Mouse (Mus musculus) heart, embryonic 14.5 days (tissue): ENCODE data around the gene Glipr1. TPM values are rescaled to one million over a fixed set of nuclear protein-coding genes. Genes with fewer than 3 reads are reported as not detected.

Experiments
- ATAC-seq: fragments of 200-750 bp; cut with Nextera tagmentation; 2 replicates; pipeline ENCODE4 v1.8.0; 2017; ENCODE audit warnings: low read depth, moderate TSS enrichment; ENCODE audit not compliant: insufficient number of reproducible peaks, insufficient read depth, low FRiP score
- H3K27ac ChIP-seq, 2 experiments: fragments of 200-500 bp in 1 of 2; fragments of 300-500 bp in 1 of 2; sonication (generic) in 1 of 2; replicated peaks in 1 of 2; 2 replicates each; pipeline ENCODE4 v1.5.1; 2012 to 2014; ENCODE audit warnings: low read depth in 2 of 2, low read length in 2 of 2, control low read depth in 1 of 2, mild to moderate bottlenecking in 1 of 2, mixed read lengths in 1 of 2; ENCODE audit not compliant: control insufficient read depth in 1 of 2, insufficient read depth in 1 of 2
- H3K27me3 ChIP-seq: fragments of 300-500 bp; sonication (generic); 2 replicates; pipeline ENCODE4 v1.6.1; 2014; ENCODE audit warnings: mild to moderate bottlenecking, low read length, control low read depth; ENCODE audit not compliant: control insufficient read depth, insufficient read depth
- H3K36me3 ChIP-seq: fragments of 300-500 bp; sonication (generic); 2 replicates; pipeline ENCODE4 v1.6.1; 2014; ENCODE audit warnings: mild to moderate bottlenecking, control low read depth, low read length, mixed read lengths; ENCODE audit not compliant: control insufficient read depth, insufficient read depth
- H3K4me1 ChIP-seq, 2 experiments: fragments of 200-500 bp in 1 of 2; fragments of 300-500 bp in 1 of 2; sonication (generic) in 1 of 2; 2 replicates each; pipeline ENCODE4 v1.6.1; 2012 to 2014; ENCODE audit warnings: low read length in 2 of 2, control low read depth in 1 of 2, mixed read lengths in 1 of 2; ENCODE audit not compliant: control insufficient read depth in 2 of 2, insufficient read depth in 2 of 2
- H3K4me2 ChIP-seq: fragments of 300-500 bp; sonication (generic); 2 replicates; pipeline ENCODE4 v1.6.1; 2014; ENCODE audit warnings: mild to moderate bottlenecking, low read length
- H3K4me3 ChIP-seq, 2 experiments: fragments of 200-500 bp in 1 of 2; fragments of 300-500 bp in 1 of 2; sonication (generic) in 1 of 2; 2 replicates each; pipeline ENCODE4 v1.5.1; 2012 to 2014; ENCODE audit warnings: low read length in 2 of 2, mild to moderate bottlenecking in 2 of 2, control low read depth in 1 of 2, low read depth in 1 of 2, moderate library complexity in 1 of 2; ENCODE audit not compliant: control insufficient read depth in 1 of 2, insufficient read depth in 1 of 2
- H3K9ac ChIP-seq: fragments of 300-500 bp; sonication (generic); 2 replicates; pipeline ENCODE4 v1.6.1; 2014; ENCODE audit warnings: mild to moderate bottlenecking, low read length
- H3K9me3 ChIP-seq: fragments of 300-500 bp; sonication (generic); 2 replicates; pipeline ENCODE4 v1.6.1; 2016; ENCODE audit warnings: low read length, control low read depth; ENCODE audit not compliant: control insufficient read depth
- WGBS: fragments of 180-500 bp; shearing (Covaris S2); extraction: QIAGEN DNeasy Blood & Tissue Kit; methylation state at CpG from one replicate; pipeline ENCODE4 v1.1.7; 2014; 5-methylcytosine and 5-hydroxymethylcytosine counted together
- polyA plus RNA-seq: library from polyadenylated mRNA; unstranded; fragments of >200 nt; fragmentation: Nextera tagmentation; extraction: Ambion mirVana; gene quantifications from 2 replicates; pipeline ENCODE4 v1.2.1, GENCODE M21; 2014

The Glipr1 gene
- polyA plus RNA-seq, 1 experiment from 2014 or later: 2.5 TPM

DNA sequence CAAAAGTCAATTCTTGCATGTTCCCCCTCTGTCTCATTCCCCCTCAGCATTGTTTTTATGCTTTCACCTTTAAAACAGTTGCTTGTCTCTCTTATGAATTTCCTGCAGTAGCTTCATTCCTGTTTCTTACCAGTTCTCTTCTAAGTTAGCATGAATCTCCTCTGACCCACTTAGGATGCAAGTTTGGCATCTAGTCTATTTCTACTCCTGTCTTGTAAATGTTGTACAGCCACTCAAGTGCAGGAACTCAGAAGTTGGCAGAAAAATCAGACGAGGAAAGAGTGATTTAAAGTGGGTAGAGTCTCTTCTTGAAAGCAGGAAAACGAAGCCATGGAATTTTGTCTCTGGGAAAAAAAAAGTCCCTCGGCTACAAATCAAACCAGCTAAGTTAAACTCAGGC is 56.9 kb downstream of the Glipr1 start:
- Histone ChIP-seq H3K4me3 (no peak overlapping the region), H3K9ac (no peak overlapping the region), H3K27ac (no peak overlapping the region), H3K4me2 (no peak overlapping the region), H3K27me3 (no peaks in the 10 kb centered on the region), H3K4me1 (peaks cover 0 to 3% of the 10 kb centered on the region in 2 experiments; a peak in 1 of 4 replicates), H3K36me3 (no peaks in the 10 kb centered on the region), H3K9me3 (no peaks in the 10 kb centered on the region)
- WGBS: 47% methylated on average over 3 of the region's 3 CpGs
- ATAC-seq: no peak

- H3K9me3 ChIP-seq: no peaks in the 10 kb centered on the region
- no peak overlapping the region for H3K4me2 ChIP-seq
- no peak overlapping the region for H3K4me3 ChIP-seq
- H3K27me3 ChIP-seq: no peaks in the 10 kb centered on the region
- no peak overlapping the region for H3K27ac ChIP-seq
- WGBS: 38% methylated on average over 7 of the region's 7 CpGs
- ATAC-seq: no peak
- no peaks in the 10 kb centered on the region for H3K36me3 ChIP-seq
- peaks cover 0 to 3% of the 10 kb centered on the region in 2 experiments; a peak in 2 of 4 replicates for H3K4me1 ChIP-seq
- H3K9ac ChIP-seq: no peak overlapping the region
Observed at GRCm38 (mm10) chr10:111943026-111943425, 59.4 kb downstream of the Glipr1 start.

DNA sequence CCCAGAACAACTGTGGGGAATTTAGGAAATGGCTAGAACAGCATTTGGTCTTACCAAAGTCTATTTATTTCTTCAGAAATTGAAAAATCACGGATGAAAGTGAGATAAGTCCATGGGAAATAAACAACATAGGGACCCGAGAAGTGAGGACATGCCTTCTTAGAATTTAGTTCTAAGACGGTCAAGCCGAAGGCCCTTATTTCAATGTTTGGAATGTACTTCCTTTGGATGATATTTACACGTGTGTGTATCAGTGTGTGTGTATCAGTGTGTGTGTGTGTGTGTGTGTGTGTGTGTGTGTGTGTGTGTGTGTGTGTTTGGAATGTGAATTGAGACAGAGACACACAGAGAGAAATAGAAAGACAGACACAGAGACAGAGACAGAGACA is 65.3 kb downstream of the Glipr1 start:
- peak overlapping the region; percentile 34 for H3K4me2 ChIP-seq

DNA sequence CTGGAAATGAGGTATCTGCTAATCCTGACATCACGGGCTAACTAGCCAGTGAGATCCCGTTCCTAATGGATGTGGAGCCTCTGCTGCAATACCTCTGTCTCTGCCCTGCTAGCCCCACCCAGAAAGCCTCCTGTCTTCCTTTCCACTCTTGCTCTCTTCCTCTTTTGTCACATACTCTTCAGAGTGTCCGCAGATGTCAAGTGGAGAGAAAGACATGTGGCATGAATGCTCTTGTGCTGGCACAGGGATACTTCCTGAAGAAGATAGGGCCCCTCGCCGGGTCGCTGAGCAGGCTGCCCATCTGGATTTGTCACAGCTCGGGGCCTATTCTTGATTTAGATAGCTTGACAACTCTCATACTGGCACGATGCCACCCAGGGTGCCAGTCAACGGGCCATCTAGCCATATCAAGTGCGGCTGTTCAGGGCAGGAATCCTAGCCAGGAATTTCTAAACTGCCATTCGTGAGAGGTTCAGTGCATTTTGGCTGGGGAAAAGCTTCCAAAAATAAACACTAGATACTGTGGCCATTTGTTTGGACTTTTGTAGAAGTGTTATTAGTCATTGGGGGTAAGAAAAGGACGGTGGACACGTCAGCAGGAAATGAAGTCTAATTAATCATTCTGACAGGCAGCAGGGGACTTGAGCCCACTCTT is 65.8 kb downstream of the Glipr1 start:
- H3K27me3 ChIP-seq: no peaks in the 10 kb centered on the region
- H3K27ac ChIP-seq: peak overlapping the region; percentile 51 to 85
- 6% methylated on average over 13 of the region's 13 CpGs for WGBS
- no peak overlapping the region for H3K4me3 ChIP-seq
- peak; percentile 87 for ATAC-seq
- no peaks in the 10 kb centered on the region for H3K36me3 ChIP-seq
- H3K9me3 ChIP-seq: no peaks in the 10 kb centered on the region
- no peak overlapping the region for H3K9ac ChIP-seq
- H3K4me2 ChIP-seq: peak overlapping the region; percentile 34
- H3K4me1 ChIP-seq: peaks cover 12 to 49% of the 10 kb centered on the region in 2 experiments

More for the DNA sequence above, 65.3 kb downstream of the Glipr1 start:
- H3K9me3 ChIP-seq: no peaks in the 10 kb centered on the region
- no peak overlapping the region for H3K4me3 ChIP-seq
- H3K36me3 ChIP-seq: no peaks in the 10 kb centered on the region
- ATAC-seq: no peak
- WGBS: 38% methylated on average over 5 of the region's 5 CpGs
- H3K9ac ChIP-seq: no peak overlapping the region
- H3K4me1 ChIP-seq: peaks cover 12 to 45% of the 10 kb centered on the region in 2 experiments
- peak overlapping the region; percentile 51 to 85 for H3K27ac ChIP-seq
- H3K27me3 ChIP-seq: no peaks in the 10 kb centered on the region

DNA sequence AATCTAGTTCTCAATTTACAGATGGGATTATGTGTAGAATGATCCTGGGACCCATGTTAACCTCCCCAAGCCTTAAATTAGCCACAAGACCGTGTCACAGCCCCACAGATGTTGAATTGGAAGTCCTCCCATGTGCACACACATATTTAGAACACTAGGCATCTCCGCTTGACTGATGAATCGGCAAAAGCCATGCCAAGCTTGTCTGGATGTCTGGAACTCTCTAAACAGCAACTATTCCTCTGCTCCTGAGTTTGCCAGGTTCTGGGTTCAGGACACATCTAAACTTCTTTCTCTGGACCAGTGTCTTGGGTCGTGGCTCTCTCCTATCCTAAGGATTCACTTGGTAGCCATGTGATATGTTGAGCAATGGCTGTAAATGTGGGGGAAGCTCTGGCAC is 66.4 kb downstream of the Glipr1 start:
- Histone ChIP-seq H3K27ac (peak overlapping the region; percentile 51 to 85), H3K4me1 (peaks cover 12 to 54% of the 10 kb centered on the region in 2 experiments), H3K36me3 (no peaks in the 10 kb centered on the region), H3K9me3 (no peaks in the 10 kb centered on the region), H3K9ac (no peak overlapping the region), H3K4me2 (peak overlapping the region; percentile 34), H3K27me3 (no peaks in the 10 kb centered on the region), H3K4me3 (no peak overlapping the region)
- no peak for ATAC-seq
- 64% methylated on average over 4 of the region's 4 CpGs for WGBS

Other genes starting within 250 kb of the Glipr1 start
- gene Krr1, start 30.0 kb downstream of the Glipr1 start, polyA plus RNA-seq: 24.8 and 26.5 TPM in 2 replicates
- not detected in 2 replicates for gene Glipr1l1, start 57.6 kb upstream of the Glipr1 start, polyA plus RNA-seq
- gene Glipr1l2, start 80.7 kb upstream of the Glipr1 start, polyA plus RNA-seq: not detected in 2 replicates
- not detected in 2 replicates for gene Glipr1l3, start 157.7 kb upstream of the Glipr1 start, polyA plus RNA-seq
- gene Caps2, start 161.0 kb upstream of the Glipr1 start, polyA plus RNA-seq: 0.20 TPM in 1 of 2 replicates, not detected in the other